Mouse (Mus musculus) C2C12 (cell line): ENCODE results near the gene St3gal4.

Experiments used
- CEBPB ChIP-seq: IDR thresholded peaks from one replicate; pipeline ENCODE4 v1.6.1; 2011; ENCODE audit warnings: low read depth, mild to moderate bottlenecking, control low read depth, moderate library complexity
- CTCF ChIP-seq: IDR thresholded peaks from one replicate; pipeline ENCODE4 v1.5.1; 2011; ENCODE audit not compliant: control insufficient read depth, insufficient read depth, insufficient read length
- FOSL1 ChIP-seq: IDR thresholded peaks from one replicate; pipeline ENCODE4 v1.8.0; 2011; ENCODE audit warnings: mild to moderate bottlenecking, low read length; ENCODE audit not compliant: poor library complexity, insufficient read depth, severe bottlenecking
- MAX ChIP-seq: IDR thresholded peaks from one replicate; pipeline ENCODE4 v1.6.1; 2011; ENCODE audit warnings: mild to moderate bottlenecking, control low read depth
- MYOD1 ChIP-seq: IDR thresholded peaks from one replicate; pipeline ENCODE4 v1.6.1; 2011; ENCODE audit warnings: low read depth; ENCODE audit not compliant: control insufficient read depth, insufficient read length
- MYOG ChIP-seq: IDR thresholded peaks from one replicate; pipeline ENCODE4 v1.6.1; 2011; ENCODE audit not compliant: control insufficient read depth, insufficient read length; ENCODE audit errors: extremely low read depth
- USF1 ChIP-seq: IDR thresholded peaks from one replicate; pipeline ENCODE4 v1.6.1; 2011; ENCODE audit warnings: low read depth, mild to moderate bottlenecking, control low read depth, moderate library complexity

DNA sequence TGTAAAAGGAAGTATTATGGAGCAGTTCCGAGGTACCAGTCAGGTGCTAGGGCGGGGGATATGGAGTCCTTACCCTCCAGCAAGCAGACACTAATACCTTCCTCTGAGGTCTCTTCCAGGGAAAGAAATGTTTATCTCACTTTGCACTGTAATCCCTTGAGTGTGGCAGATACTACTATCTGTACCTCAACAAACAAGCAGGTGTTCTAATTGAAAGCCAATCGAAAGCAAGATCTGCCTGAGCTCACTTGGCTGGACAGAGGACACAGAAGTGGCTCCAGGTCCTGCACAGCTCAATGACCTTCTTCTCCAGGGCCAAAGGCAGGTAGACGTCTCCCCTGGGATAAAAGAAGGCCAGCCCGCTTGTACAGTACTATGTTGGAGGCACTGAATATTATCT, 9.0 kb downstream of the St3gal4 start:
- TF ChIP-seq CTCF (no peak), MAX (no peak), USF1 (no peak), CEBPB (no peak), MYOG (no peak), MYOD1 (no peak), FOSL1 (no peak)
